Mouse (Mus musculus): ENCODE measurements around the gene Trak1.

DNA sequence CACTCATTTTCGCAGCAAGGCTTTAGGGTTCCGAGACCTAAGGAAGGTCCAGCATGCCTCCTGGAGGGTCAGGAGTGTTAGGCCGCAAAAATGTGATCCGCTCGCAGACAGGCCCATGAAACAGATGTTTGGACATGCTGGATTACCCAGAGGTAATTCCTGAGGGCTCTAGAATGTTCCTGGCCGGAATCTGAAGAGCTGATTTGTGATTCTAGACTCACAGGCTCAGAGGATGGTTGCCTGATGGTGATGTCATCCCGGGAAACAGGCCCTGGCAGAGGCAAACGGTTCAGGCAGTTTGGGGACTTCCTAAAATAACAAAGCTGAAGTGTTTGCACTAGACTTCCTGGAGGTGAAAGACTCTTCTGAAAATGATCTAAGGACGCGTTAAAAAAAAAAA is 50.7 kb downstream of the Trak1 start:
- TF ChIP-seq CTCF (conservative IDR thresholded peaks at IDR 0.05 in 1 of 2, IDR thresholded peaks at IDR 0.05 in 1 of 2; ENCODE audit: low read depth in 2 of 2, low read length in 2 of 2), result no peak
- TF ChIP-seq USF2 (conservative IDR thresholded peaks at IDR 0.05; ENCODE audit: low read depth, low read length), result no peak
- TF ChIP-seq CHD1 (IDR thresholded peaks at IDR 0.05; ENCODE audit: low read depth, low read length), result no peak
- 0 out of 2 replicates have a peak, but pooled peaks have one; percentile 16 for TF ChIP-seq EP300 (IDR thresholded peaks at IDR 0.05; ENCODE audit: low read length)
- TF ChIP-seq HCFC1 (IDR thresholded peaks at IDR 0.05; ENCODE audit: low read depth, low read length), result no peak
- no peak for TF ChIP-seq NRF1 (IDR thresholded peaks at IDR 0.05; ENCODE audit: low read depth, low read length)
- no peak for TF ChIP-seq RAD21 (IDR thresholded peaks at IDR 0.05; ENCODE audit: low read depth, low read length)
